Mouse (Mus musculus): ENCODE data around the gene Mbnl2. TPM values are rescaled to one million over a fixed set of nuclear protein-coding genes. Genes with fewer than 3 reads are reported as not detected.

The Mbnl2 gene
- polyA plus RNA-seq, 1 experiment = 18.9 TPM

- Histone ChIP-seq H3K4me3 (ENCODE audit: extremely low read depth, insufficient read depth, insufficient read length) (peak overlapping the region; percentile 82), H3K4me1 (ENCODE audit: control insufficient read depth, insufficient read depth, insufficient read length) (no peaks in the 10 kb centered on the region), H3K27ac (ENCODE audit: insufficient read depth, low read length) (peak overlapping the region; percentile 99), H3K27me3 (ENCODE audit: control insufficient read depth, insufficient read depth, low read length) (peaks cover 3% of the 10 kb centered on the region; the same call in 1 of the 2 replicates), H3K36me3 (ENCODE audit: control insufficient read depth, insufficient read depth, low read length) (no peaks in the 10 kb centered on the region)
- TF ChIP-seq CTCF (IDR thresholded peaks at IDR 0.05; ENCODE audit: extremely low read depth, insufficient read depth, insufficient read length, insufficient replicate concordance) (no peak), POLR2A (IDR thresholded peaks at IDR 0.05; ENCODE audit: low read depth, low read length) (peak; percentile 59)
- under 1% methylated on average over 46 of the region's 46 CpGs for WGBS
- DNase-seq (ENCODE audit: low read depth in 1 of 2, low spot score in 2 of 2) = peak; percentile 94 to 98
Observed at GRCm38 (mm10) chr14:120477288-120477981, 202.0 kb downstream of the Mbnl2 start.

DNA sequence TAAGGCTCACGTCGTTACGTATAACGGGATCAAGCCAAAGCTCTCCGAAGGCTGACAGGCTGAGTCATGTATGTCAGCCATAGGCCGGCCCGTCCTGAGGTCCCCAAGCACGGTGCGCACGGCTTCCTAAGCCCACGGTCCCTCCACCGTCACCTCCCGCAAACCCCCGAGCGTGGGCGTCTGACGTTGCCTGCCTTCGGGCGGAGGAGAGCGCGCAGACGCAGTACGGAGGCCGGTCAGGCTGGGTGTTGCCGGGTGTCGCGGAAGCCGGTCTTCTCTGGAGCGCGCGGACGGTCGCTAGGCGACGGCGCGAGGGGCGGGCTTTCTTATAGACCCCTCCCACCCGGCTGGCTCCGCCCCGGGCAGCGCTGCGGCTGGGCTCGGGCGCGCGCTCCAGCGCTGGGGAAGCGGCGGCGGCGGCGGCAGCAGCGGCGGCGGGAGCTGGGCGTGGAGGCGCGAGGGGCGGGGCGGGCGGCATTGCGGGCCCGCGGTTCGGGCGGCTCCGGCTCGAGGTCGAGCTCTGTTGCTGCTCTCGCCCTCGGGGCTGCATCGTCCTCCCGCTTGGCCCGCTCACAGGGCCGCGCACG, 202.6 kb downstream of the Mbnl2 start, which contains the start of gene Rap2a:
Rap2a (plus strand) TSS at position 463 of the 587 bp plus-strand sequence.
- no peaks in the 10 kb centered on the region for H3K36me3 ChIP-seq (ENCODE audit: control insufficient read depth, insufficient read depth, low read length)
- H3K27ac ChIP-seq (ENCODE audit: insufficient read depth, low read length) = peak within 1 kb of the TSS; percentile 99
- peak; percentile 57 for TF ChIP-seq POLR2A (IDR thresholded peaks at IDR 0.05; ENCODE audit: low read depth, low read length)
- TF ChIP-seq CTCF (IDR thresholded peaks at IDR 0.05; ENCODE audit: extremely low read depth, insufficient read depth, insufficient read length, insufficient replicate concordance) = no peak
- WGBS = under 1% methylated on average over 60 of the region's 78 CpGs
- H3K4me1 ChIP-seq (ENCODE audit: control insufficient read depth, insufficient read depth, insufficient read length) = no peaks in the 10 kb centered on the region
- peak within 1 kb of the TSS; percentile 82 for H3K4me3 ChIP-seq (ENCODE audit: extremely low read depth, insufficient read depth, insufficient read length)
- DNase-seq (ENCODE audit: low read depth in 1 of 2, low spot score in 2 of 2) = peak; percentile 94
- peaks cover 3% of the 10 kb centered on the region; the same call in 1 of the 2 replicates for H3K27me3 ChIP-seq (ENCODE audit: control insufficient read depth, insufficient read depth, low read length)

GRCm38 (mm10) chr14:120478641-120479341, 203.3 kb downstream of the Mbnl2 start:
- Histone ChIP-seq H3K4me1 (ENCODE audit: control insufficient read depth, insufficient read depth, insufficient read length) (no peaks in the 10 kb centered on the region), H3K27me3 (ENCODE audit: control insufficient read depth, insufficient read depth, low read length) (peaks cover 3% of the 10 kb centered on the region; the same call in 1 of the 2 replicates), H3K27ac (ENCODE audit: insufficient read depth, low read length) (peak overlapping the region; percentile 68), H3K36me3 (ENCODE audit: control insufficient read depth, insufficient read depth, low read length) (no peaks in the 10 kb centered on the region), H3K4me3 (ENCODE audit: extremely low read depth, insufficient read depth, insufficient read length) (peak overlapping the region; percentile 82)
- DNase-seq (ENCODE audit: low read depth in 1 of 2, low spot score in 2 of 2) = no peak
- no peak for TF ChIP-seq CTCF (IDR thresholded peaks at IDR 0.05; ENCODE audit: extremely low read depth, insufficient read depth, insufficient read length, insufficient replicate concordance)
- no peak for TF ChIP-seq POLR2A (IDR thresholded peaks at IDR 0.05; ENCODE audit: low read depth, low read length)
- under 1% methylated on average over 54 of the region's 62 CpGs for WGBS

DNA sequence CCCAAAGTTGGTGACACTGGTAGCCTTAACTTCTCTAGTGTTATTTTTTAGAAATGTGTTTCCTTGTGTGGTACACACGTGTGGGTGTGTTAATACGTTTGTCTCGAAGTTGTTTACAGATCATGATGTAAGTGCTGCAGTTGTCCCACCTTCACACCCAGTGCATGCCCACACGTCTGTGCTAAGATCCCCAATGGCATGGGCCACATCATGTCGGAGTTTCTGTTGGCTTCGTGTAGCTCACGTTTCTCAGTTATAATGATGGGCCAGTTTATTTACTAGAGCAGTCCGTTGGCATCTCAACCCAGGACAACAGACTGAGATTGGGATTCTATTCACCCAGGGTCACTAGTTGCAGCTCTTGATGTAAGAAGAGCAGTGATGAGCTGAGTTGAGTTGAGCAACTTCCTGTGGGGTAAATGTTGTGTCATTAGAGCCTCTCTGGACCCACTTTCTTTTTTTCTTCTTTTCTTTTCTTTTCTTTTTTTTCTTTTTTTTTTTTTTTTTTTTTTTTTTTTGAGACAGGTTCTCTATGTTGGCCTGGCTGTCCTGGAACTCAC, 205.0 kb downstream of the Mbnl2 start:
- peaks cover 3% of the 10 kb centered on the region; the same call in 1 of the 2 replicates for H3K27me3 ChIP-seq (ENCODE audit: control insufficient read depth, insufficient read depth, low read length)
- no peak overlapping the region for H3K27ac ChIP-seq (ENCODE audit: insufficient read depth, low read length)
- TF ChIP-seq POLR2A (IDR thresholded peaks at IDR 0.05; ENCODE audit: low read depth, low read length) (no peak), CTCF (IDR thresholded peaks at IDR 0.05; ENCODE audit: extremely low read depth, insufficient read depth, insufficient read length, insufficient replicate concordance) (no peak)
- 80% methylated on average over 8 of the region's 8 CpGs for WGBS
- no peaks in the 10 kb centered on the region for H3K4me1 ChIP-seq (ENCODE audit: control insufficient read depth, insufficient read depth, insufficient read length)
- H3K4me3 ChIP-seq (ENCODE audit: extremely low read depth, insufficient read depth, insufficient read length) = no peak overlapping the region
- DNase-seq (ENCODE audit: low read depth in 1 of 2, low spot score in 2 of 2) = no peak
- no peaks in the 10 kb centered on the region for H3K36me3 ChIP-seq (ENCODE audit: control insufficient read depth, insufficient read depth, low read length)

- Histone ChIP-seq H3K27ac (ENCODE audit: insufficient read depth, low read length) (no peak overlapping the region), H3K4me3 (ENCODE audit: extremely low read depth, insufficient read depth, insufficient read length) (no peak overlapping the region), H3K36me3 (ENCODE audit: control insufficient read depth, insufficient read depth, low read length) (no peaks in the 10 kb centered on the region), H3K27me3 (ENCODE audit: control insufficient read depth, insufficient read depth, low read length) (peaks cover 3% of the 10 kb centered on the region; the same call in 1 of the 2 replicates), H3K4me1 (ENCODE audit: control insufficient read depth, insufficient read depth, insufficient read length) (no peaks in the 10 kb centered on the region)
- TF ChIP-seq POLR2A (IDR thresholded peaks at IDR 0.05; ENCODE audit: low read depth, low read length) = no peak
- no peak for TF ChIP-seq CTCF (IDR thresholded peaks at IDR 0.05; ENCODE audit: extremely low read depth, insufficient read depth, insufficient read length, insufficient replicate concordance)
- 88% methylated on average over 4 of the region's 4 CpGs for WGBS
- no peak for DNase-seq (ENCODE audit: low read depth in 1 of 2, low spot score in 2 of 2)
Observed at GRCm38 (mm10) chr14:120480927-120481326, 205.5 kb downstream of the Mbnl2 start.

Other genes with a start within 250 kb of the Mbnl2 start
- gene Oxgr1, start 233.2 kb upstream of the Mbnl2 start, polyA plus RNA-seq (2012; rRNA removed) = not detected in 2 replicates
- 9.1 and 9.4 TPM in 2 replicates for gene Rap2a, start 202.8 kb downstream of the Mbnl2 start, polyA plus RNA-seq (2012; rRNA removed)